Mouse (Mus musculus) heart, postnatal 14 days (tissue): Measurements from ENCODE around the gene Zfp607b. TPM values are rescaled to one million over a fixed set of nuclear protein-coding genes. Genes with fewer than 3 reads are reported as not detected.

Experiments
- total RNA-seq, 2 experiments: library from RNA; stranded (reverse); gene quantifications; 2 replicates each; pipeline ENCODE4 v1.2.3; 2021

Gene Zfp607b
- total RNA-seq, 2 experiments from 2014 or later, result 0.84 to 1.3 TPM

Other genes starting within 250 kb of the Zfp607b start
- gene Sptbn4, start 241.7 kb upstream of the Zfp607b start, total RNA-seq, result under 1 TPM; 0.14 to 0.20 TPM
- 10 to 100 TPM; 34.3 to 34.9 TPM for gene Blvrb, start 241.4 kb upstream of the Zfp607b start, total RNA-seq
- 1 to 10 TPM; 7.6 to 8.5 TPM for gene Sertad3, start 215.6 kb upstream of the Zfp607b start, total RNA-seq
- 10 to 100 TPM; 10.9 to 11.4 TPM for gene Sertad1, start 202.4 kb upstream of the Zfp607b start, total RNA-seq
- 1 to 10 TPM; 1.4 to 2.8 TPM for gene Prx, start 190.0 kb upstream of the Zfp607b start, total RNA-seq
- under 1 TPM; 0.32 to 0.55 TPM for gene Hipk4, start 166.1 kb upstream of the Zfp607b start, total RNA-seq
- gene Pld3, start 136.1 kb upstream of the Zfp607b start, total RNA-seq, result 10 to 100 TPM; 29.0 to 31.8 TPM
- 10 to 100 TPM; 53.0 to 62.2 TPM for gene 2310022A10Rik, start 136.1 kb upstream of the Zfp607b start, total RNA-seq
- gene Akt2, start 97.8 kb upstream of the Zfp607b start, total RNA-seq, result 100 to 1,000 TPM; 169 to 170 TPM
- gene Ttc9b, start 35.4 kb upstream of the Zfp607b start, total RNA-seq, result not detected
- 10 to 100 TPM; 17.0 to 22.4 TPM for gene Map3k10, start 14.7 kb upstream of the Zfp607b start, total RNA-seq
- gene Zfp60, start 42.0 kb downstream of the Zfp607b start, total RNA-seq, result 10 to 100 TPM in 1 of 2 experiments, 1 to 10 TPM in 1; 9.0 to 10.6 TPM
- gene Zfp626, start 117.9 kb downstream of the Zfp607b start, total RNA-seq, result 1 to 10 TPM; 5.0 to 5.4 TPM
- gene Zfp59, start 149.3 kb downstream of the Zfp607b start, total RNA-seq, result 1 to 10 TPM; 2.1 to 2.5 TPM
- 1 to 10 TPM; 3.3 to 4.0 TPM for gene Zfp607a, start 168.2 kb downstream of the Zfp607b start, total RNA-seq
- 1 to 10 TPM; 5.2 to 6.7 TPM for gene Zfp974, start 240.1 kb downstream of the Zfp607b start, total RNA-seq